Mouse (Mus musculus): ENCODE results near the gene Pink1. TPM values are rescaled to one million over a fixed set of nuclear protein-coding genes. Genes with fewer than 3 reads are reported as not detected.

Pink1 gene
- total and polyA plus RNA-seq, 2 experiments from 2014 or later = 159 to 330 TPM

GRCm38 (mm10) chr4:138356141-138356540, 30.0 kb upstream of the Pink1 start:
- ATAC-seq (ENCODE audit: insufficient read depth, low read depth) = no peak
- 81% methylated on average over 8 of the region's 8 CpGs for WGBS
- Histone ChIP-seq H3K4me3 (ENCODE audit: low read depth, low read length) (no peak overlapping the region), H3K36me3 (replicated peaks; ENCODE audit: control insufficient read depth, insufficient read depth, low read length) (no peaks in the 10 kb centered on the region), H3K9me3 (replicated peaks; ENCODE audit: control insufficient read depth, low read length) (0 out of 2 replicates have a peak, but pooled peaks cover 2% of the 10 kb centered on the region), H3K27ac (ENCODE audit: low read depth) (no peak overlapping the region), H3K4me1 (ENCODE audit: control insufficient read depth, insufficient read depth) (0 out of 2 replicates have a peak, but pooled peaks cover 9% of the 10 kb centered on the region), H3K27me3 (ENCODE audit: control insufficient read depth, insufficient read depth, low read length) (no peaks in the 10 kb centered on the region), H3K9ac (replicated peaks; ENCODE audit: low read depth, low read length) (no peak overlapping the region), H3K4me2 (ENCODE audit: low read depth, low read length) (no peak overlapping the region)
- DNase-seq (ENCODE audit: low spot score) = no peak
- TF ChIP-seq CTCF (IDR thresholded peaks at IDR 0.05; ENCODE audit: low read depth) (no peak), EP300 (IDR thresholded peaks at IDR 0.05; ENCODE audit: low read depth) (no peak)

- Histone ChIP-seq H3K4me1 (ENCODE audit: control insufficient read depth, insufficient read depth) (0 out of 2 replicates have a peak, but pooled peaks cover 9% of the 10 kb centered on the region), H3K27ac (ENCODE audit: low read depth) (no peak overlapping the region), H3K36me3 (replicated peaks; ENCODE audit: control insufficient read depth, insufficient read depth, low read length) (no peaks in the 10 kb centered on the region), H3K27me3 (ENCODE audit: control insufficient read depth, insufficient read depth, low read length) (no peaks in the 10 kb centered on the region), H3K4me3 (ENCODE audit: low read depth, low read length) (no peak overlapping the region), H3K9ac (replicated peaks; ENCODE audit: low read depth, low read length) (no peak overlapping the region), H3K4me2 (ENCODE audit: low read depth, low read length) (no peak overlapping the region), H3K9me3 (replicated peaks; ENCODE audit: control insufficient read depth, low read length) (0 out of 2 replicates have a peak, but pooled peaks cover 2% of the 10 kb centered on the region)
- WGBS = 65% methylated on average over 2 of the region's 2 CpGs
- DNase-seq (ENCODE audit: low spot score) (no peak), ATAC-seq (ENCODE audit: insufficient read depth, low read depth) (no peak)
- no peak for TF ChIP-seq CTCF (IDR thresholded peaks at IDR 0.05; ENCODE audit: low read depth)
- TF ChIP-seq EP300 (IDR thresholded peaks at IDR 0.05; ENCODE audit: low read depth) = no peak
Observed at GRCm38 (mm10) chr4:138355496-138355895, 29.4 kb upstream of the Pink1 start.

DNA sequence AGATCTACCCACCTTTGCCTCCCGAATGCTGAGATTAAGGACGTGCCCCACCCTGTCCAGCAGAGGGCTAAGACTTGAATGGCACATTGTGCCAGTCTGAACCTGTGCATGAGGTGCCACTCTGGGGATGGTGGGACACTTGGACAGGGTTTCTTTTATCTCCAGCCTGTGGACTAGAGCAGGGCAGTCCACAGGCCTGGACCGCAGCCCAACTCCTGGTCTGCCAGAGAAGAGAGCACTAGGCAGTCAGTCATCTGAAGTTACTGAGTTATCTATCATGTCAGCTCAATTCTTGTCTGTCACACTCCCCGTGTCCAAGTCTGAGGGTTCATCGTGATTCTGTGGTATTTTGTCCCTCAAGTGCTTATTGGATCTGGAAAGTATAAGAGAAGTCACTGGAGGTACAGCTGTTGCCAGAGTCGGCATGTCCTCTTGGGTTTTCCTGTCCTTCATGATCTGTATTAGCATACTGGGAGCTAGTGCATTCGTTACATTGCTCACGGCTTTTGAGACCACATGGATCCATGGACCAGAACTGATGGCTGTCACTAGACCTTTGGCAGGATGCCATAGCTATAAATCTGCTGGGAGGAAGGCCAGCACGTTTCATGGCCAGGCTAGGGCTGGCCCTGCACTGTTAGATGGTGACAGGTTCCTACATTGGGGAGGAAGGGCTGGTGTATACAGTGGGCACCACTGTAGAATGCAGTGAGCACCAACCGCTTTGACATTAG, 27.5 kb upstream of the Pink1 start:
- WGBS = 47% methylated on average over 10 of the region's 10 CpGs
- ATAC-seq (ENCODE audit: insufficient read depth, low read depth) = peak; percentile 64
- DNase-seq (ENCODE audit: low spot score) = no peak

GRCm38 (mm10) chr4:138352692-138353091, 26.6 kb upstream of the Pink1 start:
- H3K27me3 ChIP-seq (ENCODE audit: control insufficient read depth, insufficient read depth, low read length) = no peaks in the 10 kb centered on the region
- ATAC-seq (ENCODE audit: insufficient read depth, low read depth) (no peak), DNase-seq (ENCODE audit: low spot score) (no peak)
- WGBS = 85% methylated on average over 6 of the region's 6 CpGs
- H3K9ac ChIP-seq (replicated peaks; ENCODE audit: low read depth, low read length) = no peak overlapping the region
- H3K9me3 ChIP-seq (replicated peaks; ENCODE audit: control insufficient read depth, low read length) = 0 out of 2 replicates have a peak, but pooled peaks cover 2% of the 10 kb centered on the region
- 0 out of 2 replicates have a peak, but pooled peaks cover 9% of the 10 kb centered on the region for H3K4me1 ChIP-seq (ENCODE audit: control insufficient read depth, insufficient read depth)
- no peak overlapping the region for H3K4me3 ChIP-seq (ENCODE audit: low read depth, low read length)
- no peak for TF ChIP-seq EP300 (IDR thresholded peaks at IDR 0.05; ENCODE audit: low read depth)
- TF ChIP-seq CTCF (IDR thresholded peaks at IDR 0.05; ENCODE audit: low read depth) = no peak
- H3K36me3 ChIP-seq (replicated peaks; ENCODE audit: control insufficient read depth, insufficient read depth, low read length) = no peaks in the 10 kb centered on the region
- no peak overlapping the region for H3K4me2 ChIP-seq (ENCODE audit: low read depth, low read length)
- H3K27ac ChIP-seq (ENCODE audit: low read depth) = no peak overlapping the region

More for the DNA sequence above, 27.5 kb upstream of the Pink1 start:
- Histone ChIP-seq H3K36me3 (replicated peaks; ENCODE audit: control insufficient read depth, insufficient read depth, low read length) (no peaks in the 10 kb centered on the region), H3K4me1 (ENCODE audit: control insufficient read depth, insufficient read depth) (0 out of 2 replicates have a peak, but pooled peaks cover 9% of the 10 kb centered on the region), H3K9me3 (replicated peaks; ENCODE audit: control insufficient read depth, low read length) (0 out of 2 replicates have a peak, but pooled peaks cover 2% of the 10 kb centered on the region), H3K4me2 (ENCODE audit: low read depth, low read length) (no peak overlapping the region), H3K9ac (replicated peaks; ENCODE audit: low read depth, low read length) (no peak overlapping the region), H3K27me3 (ENCODE audit: control insufficient read depth, insufficient read depth, low read length) (no peaks in the 10 kb centered on the region), H3K27ac (ENCODE audit: low read depth) (no peak overlapping the region), H3K4me3 (ENCODE audit: low read depth, low read length) (no peak overlapping the region)
- TF ChIP-seq CTCF (IDR thresholded peaks at IDR 0.05; ENCODE audit: low read depth) (no peak), EP300 (IDR thresholded peaks at IDR 0.05; ENCODE audit: low read depth) (no peak)

DNA sequence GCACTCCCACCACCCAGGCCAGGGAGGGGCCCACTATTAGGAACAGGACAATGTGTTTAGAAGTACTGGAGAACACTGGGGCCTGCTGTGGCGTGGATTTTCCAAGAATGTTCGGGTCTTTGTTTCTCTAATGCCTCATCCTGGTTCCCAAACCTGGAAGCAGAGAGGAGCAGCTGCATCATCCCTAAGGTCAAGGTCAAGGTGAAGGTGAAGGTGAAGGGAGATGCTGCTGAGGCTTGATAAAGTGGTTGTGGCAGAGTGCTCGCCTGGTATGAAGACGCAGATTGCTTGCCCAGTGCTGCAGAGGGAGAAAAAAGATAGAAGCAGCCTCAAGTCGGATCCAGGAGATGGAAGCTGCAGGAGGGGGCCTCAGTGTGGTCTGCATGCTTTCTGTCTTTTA, 25.7 kb upstream of the Pink1 start:
- H3K4me3 ChIP-seq (ENCODE audit: low read depth, low read length) = no peak overlapping the region
- H3K27me3 ChIP-seq (ENCODE audit: control insufficient read depth, insufficient read depth, low read length) = no peaks in the 10 kb centered on the region
- no peak overlapping the region for H3K9ac ChIP-seq (replicated peaks; ENCODE audit: low read depth, low read length)
- H3K27ac ChIP-seq (ENCODE audit: low read depth) = no peak overlapping the region
- H3K4me2 ChIP-seq (ENCODE audit: low read depth, low read length) = no peak overlapping the region
- ATAC-seq (ENCODE audit: insufficient read depth, low read depth) (no peak), DNase-seq (ENCODE audit: low spot score) (no peak)
- TF ChIP-seq EP300 (IDR thresholded peaks at IDR 0.05; ENCODE audit: low read depth) (no peak), CTCF (IDR thresholded peaks at IDR 0.05; ENCODE audit: low read depth) (no peak)
- 0 out of 2 replicates have a peak, but pooled peaks cover 9% of the 10 kb centered on the region for H3K4me1 ChIP-seq (ENCODE audit: control insufficient read depth, insufficient read depth)
- 81% methylated on average over 5 of the region's 5 CpGs for WGBS
- H3K9me3 ChIP-seq (replicated peaks; ENCODE audit: control insufficient read depth, low read length) = 0 out of 2 replicates have a peak, but pooled peaks cover 2% of the 10 kb centered on the region
- no peaks in the 10 kb centered on the region for H3K36me3 ChIP-seq (replicated peaks; ENCODE audit: control insufficient read depth, insufficient read depth, low read length)

All from heart, postnatal 0 days (tissue).